Mouse (Mus musculus) neural tube, embryonic 15.5 days (tissue): Measurements from ENCODE around the gene Gdf3. TPM values are rescaled to one million over a fixed set of nuclear protein-coding genes. Genes with fewer than 3 reads are reported as not detected.
"Not testable (repeated sequence)": the region's sequence is repeated elsewhere in the genome, so short reads cannot be mapped to it uniquely, and the experiment has no call there.

Experiments
- ATAC-seq: fragments of 200-750 bp; cut with Nextera tagmentation; 2 replicates; pipeline ENCODE4 v1.8.0; 2017; ENCODE audit warnings: mild to moderate bottlenecking, moderate TSS enrichment, moderate library complexity; ENCODE audit not compliant: low FRiP score
- H3K27ac ChIP-seq: fragments of 300-500 bp; sonication (generic); replicated peaks from 2 replicates; pipeline ENCODE4 v1.5.1; 2015; ENCODE audit warnings: mild to moderate bottlenecking, inconsistent platforms
- H3K27me3 ChIP-seq: fragments of 300-500 bp; sonication (generic); replicated peaks from 2 replicates; pipeline ENCODE4 v1.6.1; 2015; ENCODE audit warnings: inconsistent platforms
- H3K36me3 ChIP-seq: fragments of 300-500 bp; sonication (generic); 2 replicates; pipeline ENCODE4 v1.6.1; 2015; ENCODE audit warnings: inconsistent platforms
- H3K4me1 ChIP-seq: fragments of 300-500 bp; sonication (generic); 2 replicates; pipeline ENCODE4 v1.6.1; 2015; ENCODE audit warnings: inconsistent platforms
- H3K4me2 ChIP-seq: fragments of 300-500 bp; sonication (generic); 2 replicates; pipeline ENCODE4 v1.6.1; 2015; ENCODE audit warnings: inconsistent platforms, mild to moderate bottlenecking, moderate library complexity
- H3K4me3 ChIP-seq: fragments of 300-500 bp; sonication (generic); replicated peaks from 2 replicates; pipeline ENCODE4 v1.5.1; 2015; ENCODE audit warnings: mild to moderate bottlenecking, inconsistent platforms
- H3K9ac ChIP-seq: fragments of 300-500 bp; sonication (generic); replicated peaks from 2 replicates; pipeline ENCODE4 v1.6.1; 2015; ENCODE audit warnings: mild to moderate bottlenecking, inconsistent platforms
- H3K9me3 ChIP-seq: fragments of 300-500 bp; sonication (generic); replicated peaks from 2 replicates; pipeline ENCODE4 v1.6.1; 2016; ENCODE audit warnings: inconsistent platforms
- WGBS: fragments of 180-500 bp; shearing (Covaris S2); methylation state at CpG from one replicate; pipeline ENCODE4 v1.1.7; 2015; ENCODE audit warnings: mixed read lengths; 5-methylcytosine and 5-hydroxymethylcytosine counted together
- polyA plus RNA-seq: library from polyadenylated mRNA; unstranded; fragments of >200 nt; fragmentation: Nextera tagmentation; extraction: Ambion mirVana; gene quantifications from 2 replicates; pipeline ENCODE4 v1.2.1, GENCODE M21; 2015

The Gdf3 gene
- polyA plus RNA-seq, result 0.09 TPM in 1 of 2 replicates, not detected in the other

DNA sequence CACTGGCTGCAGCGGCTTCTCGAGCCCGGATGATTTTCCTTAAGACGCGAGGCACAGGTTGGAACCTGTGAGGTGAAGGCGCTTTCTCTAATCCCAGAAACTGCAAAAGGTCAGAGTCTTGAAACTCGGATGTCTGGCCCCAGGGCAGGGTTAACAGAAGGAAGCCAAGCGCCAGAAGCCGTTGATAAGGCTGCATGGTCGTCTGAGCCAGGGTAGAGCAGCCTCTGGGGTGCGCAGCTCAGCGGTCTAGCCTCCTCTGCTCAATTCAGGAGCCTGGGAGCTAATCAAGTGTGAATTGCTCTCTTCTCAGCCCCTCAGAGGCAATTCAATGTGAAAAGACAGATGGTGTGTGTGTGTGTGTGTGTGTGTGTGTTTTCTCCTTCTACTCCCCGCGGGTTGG, at the start of gene Gdf3:
Gene Gdf3 (minus strand): TSS at position 317 of the 400 bp plus-strand sequence.
- H3K4me1 ChIP-seq, result no peaks in the 10 kb centered on the region
- H3K27me3 ChIP-seq, result no peaks in the 10 kb centered on the region
- no peak within 1 kb of the TSS for H3K27ac ChIP-seq
- no peak for ATAC-seq
- H3K36me3 ChIP-seq, result no peaks in the 10 kb centered on the region
- H3K9me3 ChIP-seq, result no peaks in the 10 kb centered on the region
- no peak within 1 kb of the TSS for H3K9ac ChIP-seq
- H3K4me2 ChIP-seq, result no peak within 1 kb of the TSS
- H3K4me3 ChIP-seq, result no peak within 1 kb of the TSS
- WGBS, result 64% methylated on average over 14 of the region's 14 CpGs

DNA sequence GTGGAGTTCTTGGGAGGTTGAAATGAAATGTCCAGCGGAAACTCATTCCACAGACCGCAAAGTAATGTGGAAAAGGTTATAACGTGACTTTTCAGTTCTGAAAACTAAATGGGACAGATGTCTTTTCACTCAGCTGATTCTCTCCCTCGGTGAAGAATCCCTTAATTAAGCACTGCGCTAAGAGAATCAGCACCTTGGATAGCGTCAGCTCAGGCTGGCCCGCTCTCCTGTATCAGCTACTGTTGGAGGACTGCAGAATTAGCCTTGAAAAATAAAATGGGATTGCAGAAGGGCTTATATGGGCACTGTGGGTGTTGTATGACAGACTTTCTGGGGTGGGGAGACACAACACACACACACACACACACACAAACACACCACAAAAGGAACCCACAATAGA, 49.7 kb upstream of the Gdf3 start:
- 23% methylated on average over 7 of the region's 7 CpGs for WGBS
- ATAC-seq, result no peak
- Histone ChIP-seq H3K9ac (no peak overlapping the region), H3K27ac (no peak overlapping the region), H3K27me3 (peaks cover 23% of the 10 kb centered on the region), H3K4me3 (no peak overlapping the region), H3K9me3 (no peaks in the 10 kb centered on the region), H3K4me2 (no peak overlapping the region), H3K36me3 (no peaks in the 10 kb centered on the region), H3K4me1 (no peaks in the 10 kb centered on the region)

DNA sequence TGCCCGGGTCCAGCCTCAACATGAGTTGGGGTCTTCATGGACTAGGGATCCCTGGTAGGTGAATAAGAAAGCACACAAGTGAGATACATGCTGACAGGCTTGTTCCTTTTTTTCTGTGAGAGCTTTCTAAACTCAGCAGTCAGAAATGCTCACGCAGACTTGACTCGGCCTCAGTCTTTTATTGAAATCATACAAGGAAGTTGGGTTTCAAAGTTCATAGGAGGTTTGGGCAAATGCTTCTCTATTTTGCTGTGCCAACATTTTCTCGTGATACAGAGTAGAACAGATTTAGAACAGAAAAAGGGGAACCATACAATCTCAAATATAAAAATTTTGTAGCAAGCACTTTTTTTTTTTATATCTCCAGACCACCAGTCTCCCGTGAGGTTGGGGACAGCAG, 47.7 kb upstream of the Gdf3 start:
- no peak overlapping the region for H3K4me2 ChIP-seq
- H3K36me3 ChIP-seq, result no peaks in the 10 kb centered on the region
- H3K9me3 ChIP-seq, result no peaks in the 10 kb centered on the region
- WGBS, result 86% methylated on average over 5 of the region's 5 CpGs
- H3K4me3 ChIP-seq, result no peak overlapping the region
- no peak overlapping the region for H3K9ac ChIP-seq
- no peak overlapping the region for H3K27ac ChIP-seq
- ATAC-seq, result no peak
- H3K4me1 ChIP-seq, result no peaks in the 10 kb centered on the region
- peaks cover 14% of the 10 kb centered on the region for H3K27me3 ChIP-seq

DNA sequence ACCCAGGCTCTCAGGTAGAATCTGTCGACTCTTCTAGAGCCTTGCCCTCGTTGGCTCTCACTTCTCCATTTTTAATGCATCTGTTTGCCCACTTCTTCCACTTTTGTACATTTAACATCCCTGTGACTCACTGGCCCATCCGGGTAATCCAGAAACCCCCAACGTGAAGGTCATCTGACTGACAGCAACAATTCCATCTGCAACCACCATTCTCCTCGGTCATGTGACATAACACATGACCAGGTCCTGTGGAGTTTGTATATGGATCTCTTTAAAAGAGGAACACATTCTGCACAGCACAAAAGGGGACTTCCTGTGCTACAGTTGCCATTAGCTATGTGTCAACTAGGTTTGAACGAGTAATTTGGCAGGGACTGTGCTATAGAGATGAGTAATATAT, 44.4 kb upstream of the Gdf3 start:
- no peak for ATAC-seq

DNA sequence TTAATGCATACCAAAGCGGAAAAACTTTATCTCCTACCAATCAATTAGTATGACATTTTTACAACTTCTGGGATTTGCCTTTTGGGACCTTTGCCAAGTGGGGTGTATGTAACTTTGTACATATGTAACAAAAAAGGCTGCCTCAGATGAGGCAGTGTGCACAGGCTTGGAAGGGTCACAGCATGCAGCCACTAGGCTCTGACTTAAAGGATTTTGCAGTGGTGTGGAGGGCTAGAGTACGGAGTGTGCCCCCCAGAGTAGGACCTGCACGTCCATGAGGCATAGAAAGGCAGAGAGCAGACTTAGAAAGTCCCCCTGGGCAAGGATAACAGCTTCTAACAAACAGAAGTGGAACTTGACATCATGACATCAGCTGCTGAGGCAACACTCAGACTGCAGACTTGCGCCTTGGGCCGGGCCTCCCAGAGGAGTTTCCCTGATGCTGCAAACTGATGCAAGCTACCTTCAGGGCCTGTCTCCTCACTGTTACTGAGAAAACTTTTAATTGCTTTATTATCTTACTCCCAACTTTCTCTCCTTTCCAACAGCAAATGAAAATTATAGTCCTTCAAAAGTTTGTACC, 40.6 kb upstream of the Gdf3 start:
- WGBS, result 70% methylated on average over 5 of the region's 5 CpGs
- Histone ChIP-seq H3K4me2 (no peak overlapping the region), H3K27ac (no peak overlapping the region), H3K9me3 (no peaks in the 10 kb centered on the region), H3K4me3 (no peak overlapping the region), H3K9ac (no peak overlapping the region), H3K4me1 (no peaks in the 10 kb centered on the region), H3K27me3 (no peaks in the 10 kb centered on the region), H3K36me3 (no peaks in the 10 kb centered on the region)
- no peak for ATAC-seq

More for the DNA sequence above, 44.4 kb upstream of the Gdf3 start:
- H3K4me3 ChIP-seq, result no peak overlapping the region
- H3K4me2 ChIP-seq, result no peak overlapping the region
- no peaks in the 10 kb centered on the region for H3K36me3 ChIP-seq
- WGBS, result 80% methylated on average over 6 of the region's 6 CpGs
- no peak overlapping the region for H3K9ac ChIP-seq
- H3K27me3 ChIP-seq, result no peaks in the 10 kb centered on the region
- H3K4me1 ChIP-seq, result no peaks in the 10 kb centered on the region
- no peak overlapping the region for H3K27ac ChIP-seq
- H3K9me3 ChIP-seq, result no peaks in the 10 kb centered on the region

DNA sequence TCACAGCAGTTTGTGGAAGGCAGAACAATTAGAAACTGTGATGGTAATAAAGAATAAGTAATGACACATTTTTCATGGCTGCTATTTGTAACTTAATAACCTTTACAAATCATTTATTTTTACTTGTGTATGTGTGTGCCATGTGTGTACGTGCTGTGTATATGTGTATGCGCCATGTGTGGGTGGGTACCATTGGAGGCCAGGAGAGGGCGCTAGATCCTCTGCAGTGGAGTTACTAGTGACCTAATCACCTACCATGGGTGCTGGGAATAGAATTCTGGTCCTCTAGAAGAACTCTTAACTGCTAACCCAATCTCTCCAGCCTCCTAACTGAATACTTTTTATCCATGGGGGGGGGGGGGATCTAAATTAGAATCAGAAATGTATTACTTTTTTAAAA, 40.0 kb upstream of the Gdf3 start:
- no peak for ATAC-seq
- 89% methylated on average over 3 of the region's 3 CpGs for WGBS

DNA sequence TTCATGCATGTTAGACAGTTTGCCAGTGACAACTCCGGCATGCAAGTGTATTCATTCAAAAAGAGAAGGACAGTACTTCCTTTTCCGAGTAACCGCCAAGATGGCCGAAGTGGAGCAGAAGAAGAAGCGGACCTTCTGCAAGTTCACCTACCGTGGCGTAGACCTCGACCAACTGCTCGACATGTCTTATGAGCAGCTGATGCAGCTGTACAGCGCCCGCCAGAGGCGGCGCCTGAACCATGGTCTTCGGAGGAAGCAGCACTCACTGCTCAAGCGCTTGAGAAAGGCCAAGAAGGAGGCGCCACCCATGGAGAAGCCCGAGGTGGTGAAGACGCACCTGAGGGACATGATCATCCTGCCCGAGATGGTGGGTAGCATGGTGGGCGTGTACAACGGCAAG, 34.3 kb upstream of the Gdf3 start:
- H3K27ac ChIP-seq, H3K36me3 ChIP-seq, H3K27me3 ChIP-seq, H3K9ac ChIP-seq, H3K4me3 ChIP-seq, ATAC-seq, H3K9me3 ChIP-seq, H3K4me1 ChIP-seq, H3K4me2 ChIP-seq: not testable (repeated sequence)
- WGBS, result 92% methylated on average over 20 of the region's 21 CpGs

More for the DNA sequence above, 40.0 kb upstream of the Gdf3 start:
- H3K4me1 ChIP-seq, result no peaks in the 10 kb centered on the region
- no peaks in the 10 kb centered on the region for H3K27me3 ChIP-seq
- no peak overlapping the region for H3K4me3 ChIP-seq
- H3K27ac ChIP-seq, result no peak overlapping the region
- no peak overlapping the region for H3K9ac ChIP-seq
- H3K4me2 ChIP-seq, result no peak overlapping the region
- H3K9me3 ChIP-seq, result no peaks in the 10 kb centered on the region
- H3K36me3 ChIP-seq, result no peaks in the 10 kb centered on the region

DNA sequence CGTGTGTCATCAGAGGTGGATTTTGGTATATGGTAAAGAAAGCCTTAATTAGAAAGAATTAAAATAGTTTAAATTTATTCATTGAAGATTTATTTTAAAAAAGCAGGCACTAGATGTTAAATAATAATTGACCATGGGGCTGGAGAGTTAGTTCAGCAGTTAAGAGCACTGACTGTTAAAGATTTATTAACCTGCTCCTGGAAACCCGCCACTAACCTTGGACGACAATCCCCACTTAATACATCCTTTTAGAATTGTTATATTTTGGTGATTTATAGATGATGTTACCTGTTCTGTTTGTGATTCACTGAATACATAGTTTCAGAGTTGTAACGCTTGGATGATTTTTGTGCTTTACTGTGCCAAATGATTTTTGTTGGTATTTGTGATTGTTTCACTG, 27.7 kb upstream of the Gdf3 start:
- ATAC-seq, H3K9ac ChIP-seq, H3K9me3 ChIP-seq, H3K4me1 ChIP-seq, H3K4me2 ChIP-seq, H3K4me3 ChIP-seq, H3K36me3 ChIP-seq, H3K27me3 ChIP-seq, H3K27ac ChIP-seq: not testable (repeated sequence)
- WGBS, result 76% methylated on average over 4 of the region's 4 CpGs

DNA sequence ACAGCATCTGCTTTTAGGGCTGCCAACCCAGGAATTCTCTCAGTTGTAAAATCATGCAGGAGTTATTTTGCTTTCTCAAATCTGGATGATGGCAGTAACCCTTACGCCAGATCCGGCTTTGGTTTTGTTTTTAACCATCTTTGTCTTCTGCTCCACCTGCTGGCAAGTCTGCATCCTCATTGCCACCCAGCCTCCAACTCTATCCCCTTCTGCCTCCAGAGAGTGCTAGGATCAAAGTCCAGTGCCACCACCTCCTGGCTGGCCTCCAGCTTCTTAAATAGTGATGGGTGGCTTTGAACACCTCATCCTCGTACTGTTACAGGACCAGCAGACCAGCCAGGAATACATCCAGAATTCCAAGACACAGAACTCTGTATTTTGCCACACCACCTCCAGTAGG, 26.8 kb upstream of the Gdf3 start:
- WGBS, result 81% methylated on average over 3 of the region's 3 CpGs
- no peaks in the 10 kb centered on the region for H3K4me1 ChIP-seq
- ATAC-seq, result no peak
- H3K9ac ChIP-seq, result no peak overlapping the region
- H3K27me3 ChIP-seq, result no peaks in the 10 kb centered on the region
- no peaks in the 10 kb centered on the region for H3K36me3 ChIP-seq
- H3K4me3 ChIP-seq, result no peak overlapping the region
- no peak overlapping the region for H3K27ac ChIP-seq
- H3K4me2 ChIP-seq, result no peak overlapping the region
- no peaks in the 10 kb centered on the region for H3K9me3 ChIP-seq

DNA sequence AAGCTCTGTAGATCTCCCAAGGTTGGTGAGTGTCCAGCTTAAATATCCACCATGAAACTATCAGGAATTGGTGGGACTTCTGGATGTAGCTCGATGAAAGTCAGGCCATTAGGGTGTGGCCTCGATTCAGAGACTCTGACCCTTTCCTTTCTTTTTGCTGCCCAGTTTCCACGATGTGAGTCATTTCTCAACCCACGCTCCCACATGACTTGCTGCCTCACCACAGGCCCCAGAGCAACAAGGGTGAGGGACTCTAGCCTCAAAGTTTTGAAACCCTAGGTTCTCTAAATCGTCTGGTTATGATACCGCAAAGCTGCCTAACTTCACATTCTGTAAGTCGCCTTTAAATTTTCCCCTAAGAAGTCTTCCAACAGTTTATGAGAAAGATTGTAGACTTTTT, 25.4 kb upstream of the Gdf3 start:
- H3K9me3 ChIP-seq, result no peaks in the 10 kb centered on the region
- no peak for ATAC-seq
- no peaks in the 10 kb centered on the region for H3K4me1 ChIP-seq
- H3K9ac ChIP-seq, result no peak overlapping the region
- no peak overlapping the region for H3K27ac ChIP-seq
- WGBS, result 89% methylated on average over 7 of the region's 7 CpGs
- no peaks in the 10 kb centered on the region for H3K36me3 ChIP-seq
- H3K4me3 ChIP-seq, result no peak overlapping the region
- no peaks in the 10 kb centered on the region for H3K27me3 ChIP-seq
- H3K4me2 ChIP-seq, result no peak overlapping the region

DNA sequence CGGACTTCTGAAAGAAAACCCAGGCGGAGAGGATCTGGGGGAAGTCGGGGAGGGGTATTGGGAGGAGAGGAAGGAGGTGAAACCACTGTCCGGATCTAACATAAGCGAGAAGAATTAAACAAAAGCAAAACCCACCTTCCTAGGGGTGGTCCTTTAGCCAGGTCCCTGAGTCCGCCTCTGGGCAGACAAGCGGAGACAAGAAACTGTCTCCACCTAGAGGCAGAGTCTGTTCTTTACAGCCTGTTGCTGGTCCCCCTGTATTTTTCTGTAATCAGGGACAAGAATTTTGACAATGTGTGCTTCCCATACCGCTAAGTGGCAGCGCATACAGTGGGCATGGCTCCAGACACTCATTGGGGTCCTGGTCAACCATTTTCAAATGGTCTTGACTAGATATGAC, 23.5 kb upstream of the Gdf3 start:
- no peak overlapping the region for H3K4me3 ChIP-seq
- H3K4me2 ChIP-seq, result no peak overlapping the region
- no peak overlapping the region for H3K27ac ChIP-seq
- H3K9ac ChIP-seq, result no peak overlapping the region
- no peaks in the 10 kb centered on the region for H3K36me3 ChIP-seq
- H3K4me1 ChIP-seq, result no peaks in the 10 kb centered on the region
- H3K9me3 ChIP-seq, result no peaks in the 10 kb centered on the region
- no peaks in the 10 kb centered on the region for H3K27me3 ChIP-seq
- no peak for ATAC-seq
- WGBS, result 61% methylated on average over 9 of the region's 9 CpGs

DNA sequence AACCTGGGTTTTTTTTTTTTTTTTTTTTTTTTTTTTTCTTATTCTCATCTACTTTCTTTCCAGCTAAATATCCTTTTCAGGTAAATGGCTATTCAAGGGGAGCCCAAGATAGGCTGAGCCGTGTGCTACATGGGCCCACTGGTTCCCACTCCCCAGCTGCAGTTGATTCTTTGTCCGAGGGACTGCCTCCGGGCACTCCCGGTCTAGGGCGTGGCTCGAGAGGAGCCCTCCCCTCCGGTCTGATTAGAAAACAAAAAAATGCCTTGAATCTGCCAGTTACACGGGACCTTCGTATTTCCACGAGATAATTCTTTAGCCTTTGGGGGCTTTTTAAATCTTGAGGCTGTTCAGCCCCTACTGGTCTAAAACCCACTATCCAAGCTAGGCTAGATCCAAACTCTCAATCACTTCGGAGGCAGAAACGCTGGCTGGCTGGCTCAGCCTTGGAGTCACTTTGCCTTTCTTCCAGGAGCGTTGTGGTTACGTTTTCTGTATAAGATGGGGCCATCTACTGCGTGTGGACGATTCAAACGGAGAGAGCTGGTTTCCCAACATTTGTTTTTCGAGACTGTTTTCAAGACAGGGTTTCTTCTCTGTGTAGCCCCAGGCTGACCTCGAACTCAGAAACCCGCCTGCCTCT, 17.7 kb upstream of the Gdf3 start:
- H3K4me2 ChIP-seq, result peak overlapping the region; percentile 28
- no peaks in the 10 kb centered on the region for H3K36me3 ChIP-seq
- no peak overlapping the region for H3K27ac ChIP-seq
- H3K9me3 ChIP-seq, result no peaks in the 10 kb centered on the region
- no peak overlapping the region; the same call in 1 of the 2 replicates for H3K4me3 ChIP-seq
- no peaks in the 10 kb centered on the region for H3K27me3 ChIP-seq
- no peak overlapping the region for H3K9ac ChIP-seq
- ATAC-seq, result no peak
- no peaks in the 10 kb centered on the region for H3K4me1 ChIP-seq
- 48% methylated on average over 20 of the region's 20 CpGs for WGBS
